ENCODE assay signal across 12 mouse cellular contexts in genomic region chr1:87142456-87142855, GRCm38 (mm10). TPM values are rescaled to one million over a fixed set of nuclear protein-coding genes. Genes with fewer than 3 reads are reported as not detected.
DNase-seq lines count a peak whose midpoint lies in the region; ATAC-seq and TF ChIP-seq lines count a peak whose summit lies in the region.
"Had no signal": no experiment of that assay in that cellular context is flagged by ENCODE, and none has a peak within 500 bp of the region (broad histone marks: within the 10 kb centered on the region; RNA-seq: fewer than 3 reads in every experiment).

No protein-coding gene starts in this region.

- 0 out of 2 replicates have a peak overlapping the region, but pooled peaks have one; percentile 14 for H3K27ac ChIP-seq in forebrain, embryonic 13.5 days
- no peak overlapping the region for H3K27ac ChIP-seq in forebrain, embryonic 11.5 days (ENCODE audit: low read depth, low read length)

- no peak overlapping the region for H3K4me2 ChIP-seq in forebrain, embryonic 13.5 days
- no peak overlapping the region for H3K4me2 ChIP-seq in forebrain, embryonic 11.5 days (ENCODE audit: low read depth, low read length, severe bottlenecking)
- H3K4me2 ChIP-seq in myocyte (ENCODE audit: low read depth): peak overlapping the region; percentile 12
- H3K4me2 ChIP-seq: liver, embryonic 11.5 days had no signal

- H3K4me1 ChIP-seq in forebrain, embryonic 13.5 days: peaks cover 16% of the 10 kb centered on the region; the same call in 1 of the 2 replicates
- H3K4me1 ChIP-seq in forebrain, embryonic 11.5 days (replicated peaks; ENCODE audit: control insufficient read depth, insufficient read depth, low read length): no peaks in the 10 kb centered on the region

- H3K27me3 ChIP-seq in forebrain, embryonic 13.5 days: no peaks in the 10 kb centered on the region
- no peaks in the 10 kb centered on the region for H3K27me3 ChIP-seq in forebrain, embryonic 11.5 days (ENCODE audit: control insufficient read depth, insufficient read depth, low read length)
- H3K27me3 ChIP-seq in myocyte (ENCODE audit: control insufficient read depth, insufficient read depth, insufficient read length): peaks cover 8% of the 10 kb centered on the region

- no peak overlapping the region for H3ac ChIP-seq in myocyte (ENCODE audit: control insufficient read depth, insufficient read length)

- H3K9me3 ChIP-seq in forebrain, embryonic 13.5 days (replicated peaks): no peaks in the 10 kb centered on the region
- H3K9me3 ChIP-seq in forebrain, embryonic 11.5 days (ENCODE audit: control insufficient read depth, low read length): no peaks in the 10 kb centered on the region

- DNase-seq in forebrain, embryonic 11.5 days (ENCODE audit: low spot score): no peak
- DNase-seq in NIH3T3 (ENCODE audit: low read depth): peak; percentile 79
- DNase-seq in gastrocnemius, postnatal 14 days: peak; percentile 61
- DNase-seq in right cerebral cortex, postnatal 14 days: no peak
- DNase-seq: thymus, adult 18-20 months had no signal

- no peak for ATAC-seq in forebrain, embryonic 13.5 days
- ATAC-seq in forebrain, embryonic 11.5 days (replicated peaks; ENCODE audit: low FRiP score): no peak
- ATAC-seq in megakaryocyte progenitor cell, adult 5-6 weeks (replicated peaks; ENCODE audit: poor library complexity): no peak
- no peak for ATAC-seq in CD4-positive, CD25-positive, alpha-beta regulatory T cell, adult 4 months

- no peak for TF ChIP-seq POLR2A in myocyte (IDR thresholded peaks at IDR 0.05; ENCODE audit: insufficient read length, low read depth)

- H3K4me3 ChIP-seq in forebrain, embryonic 13.5 days: no peak overlapping the region
- H3K4me3 ChIP-seq in forebrain, embryonic 11.5 days (ENCODE audit: low read depth, low read length): no peak overlapping the region
- H3K4me3 ChIP-seq in myocyte: no peak overlapping the region

- H3K9ac ChIP-seq in forebrain, embryonic 13.5 days: no peak overlapping the region
- H3K9ac ChIP-seq in forebrain, embryonic 11.5 days (ENCODE audit: low read length): no peak overlapping the region

- WGBS in forebrain, embryonic 13.5 days: 71% methylated on average over 9 of the region's 9 CpGs
- 76% methylated on average over 9 of the region's 9 CpGs for WGBS in forebrain, embryonic 11.5 days

- H3K36me3 ChIP-seq in forebrain, embryonic 13.5 days (ENCODE audit: poor library complexity, severe bottlenecking): no peaks in the 10 kb centered on the region
- H3K36me3 ChIP-seq in forebrain, embryonic 11.5 days (ENCODE audit: control insufficient read depth, insufficient read depth, low read length): no peaks in the 10 kb centered on the region
- no peaks in the 10 kb centered on the region for H3K36me3 ChIP-seq in myocyte (ENCODE audit: control insufficient read depth, insufficient read depth)

- intact Hi-C loops in gastrocnemius, postnatal 14 days (cut with DNase I; ENCODE audit: low total_unique reads): no loop called here

- no peaks in the 10 kb centered on the region for H3K79me2 ChIP-seq in myocyte (ENCODE audit: control insufficient read depth, insufficient read depth)

TF ChIP-seq in myocyte, 11 proteins besides CTCF, POLR2A, EP300 and RAD21:
- TF ChIP-seq MAX (IDR thresholded peaks at IDR 0.05; ENCODE audit: low read depth) (no peak), MYOD1 (IDR thresholded peaks at IDR 0.05; ENCODE audit: control insufficient read depth in 1 of 3, insufficient read length in 2 of 3, low read depth in 2 of 3) (peak in 2 of 3 experiments; percentile 68 to 71), MYOG (IDR thresholded peaks at IDR 0.05; ENCODE audit: control insufficient read depth in 1 of 3, insufficient read depth in 1 of 3, insufficient read length in 2 of 3, low read depth in 2 of 3) (peak; percentile 58 to 76 (median 64)), SRF (IDR thresholded peaks at IDR 0.05; ENCODE audit: control insufficient read depth, insufficient read length, low read depth) (no peak), CEBPB (IDR thresholded peaks at IDR 0.05; ENCODE audit: insufficient read depth, poor library complexity, severe bottlenecking) (no peak), REST (IDR thresholded peaks at IDR 0.05; ENCODE audit: insufficient read depth, insufficient read length) (no peak), POLR2AphosphoS2 (IDR thresholded peaks at IDR 0.05; ENCODE audit: insufficient read length, low read depth) (no peak), TCF12 (IDR thresholded peaks at IDR 0.05; ENCODE audit: insufficient read depth, poor library complexity, severe bottlenecking) (no peak), E2F4 (IDR thresholded peaks at IDR 0.05; ENCODE audit: insufficient read depth) (no peak), USF1 (IDR thresholded peaks at IDR 0.05; ENCODE audit: low read depth) (peak; percentile 37), TCF3 (IDR thresholded peaks at IDR 0.05; ENCODE audit: insufficient read length, low read depth) (no peak)

RNA-seq across cellular contexts. Expression of gene Ecel1, which starts 13.9 kb away (rescaled TPM):
- 20.0 and 20.2 TPM in 2 replicates for polyA plus RNA-seq in forebrain, embryonic 13.5 days (2015; fragmentation: Nextera tagmentation; extraction: Ambion mirVana)
- polyA plus RNA-seq in forebrain, embryonic 11.5 days (2014; fragmentation: Nextera tagmentation; extraction: Ambion mirVana): 5.4 and 6.2 TPM in 2 replicates
- not detected for total RNA-seq in gastrocnemius, postnatal 14 days (2021)
- polyA plus RNA-seq in myocyte (2012; fragmentation: generic; extraction: Trizol): 0.06 TPM
- not detected in 2 replicates for total RNA-seq in megakaryocyte progenitor cell, adult 5-6 weeks (2015)
- not detected in 2 replicates for total RNA-seq in megakaryocyte progenitor cell, adult 5-6 weeks (2017)
- polyA plus RNA-seq in CD4-positive, CD25-positive, alpha-beta regulatory T cell, adult 4 months (2017; shearing (Covaris generic)): under 1 TPM; 0.51 to 0.54 TPM

RNA-seq across cellular contexts. Expression of gene Akp3, which starts 17.7 kb away (rescaled TPM):
- polyA plus RNA-seq in forebrain, embryonic 13.5 days (2015; fragmentation: Nextera tagmentation; extraction: Ambion mirVana): not detected in 2 replicates
- not detected in 2 replicates for polyA plus RNA-seq in forebrain, embryonic 11.5 days (2014; fragmentation: Nextera tagmentation; extraction: Ambion mirVana)
- not detected for total RNA-seq in gastrocnemius, postnatal 14 days (2021)
- 0.08 TPM for polyA plus RNA-seq in myocyte (2012; fragmentation: generic; extraction: Trizol)
- total RNA-seq in megakaryocyte progenitor cell, adult 5-6 weeks (2015): not detected in 2 replicates
- total RNA-seq in megakaryocyte progenitor cell, adult 5-6 weeks (2017): not detected in 2 replicates
- not detected for polyA plus RNA-seq in CD4-positive, CD25-positive, alpha-beta regulatory T cell, adult 4 months (2017; shearing (Covaris generic))
- polyA plus RNA-seq: frontal cortex, adult 2 months; kidney, embryonic 16.5 days; liver, embryonic 11.5 days had no signal

RNA-seq across cellular contexts. Expression of gene Prss56, which starts 40.7 kb away (rescaled TPM):
- 0.17 TPM in 1 of 2 replicates, not detected in the other for polyA plus RNA-seq in forebrain, embryonic 13.5 days (2015; fragmentation: Nextera tagmentation; extraction: Ambion mirVana)
- not detected in 2 replicates for polyA plus RNA-seq in forebrain, embryonic 11.5 days (2014; fragmentation: Nextera tagmentation; extraction: Ambion mirVana)
- not detected for total RNA-seq in gastrocnemius, postnatal 14 days (2021)
- polyA plus RNA-seq in myocyte (2012; fragmentation: generic; extraction: Trizol): 0.16 TPM
- total RNA-seq in megakaryocyte progenitor cell, adult 5-6 weeks (2015): not detected in 2 replicates
- total RNA-seq in megakaryocyte progenitor cell, adult 5-6 weeks (2017): not detected in 2 replicates
- polyA plus RNA-seq in CD4-positive, CD25-positive, alpha-beta regulatory T cell, adult 4 months (2017; shearing (Covaris generic)): not detected
- polyA plus RNA-seq: kidney, embryonic 16.5 days; liver, embryonic 11.5 days had no signal

RNA-seq across cellular contexts. Expression of gene Alpi, which starts 41.0 kb away (rescaled TPM):
- polyA plus RNA-seq in forebrain, embryonic 13.5 days (2015; fragmentation: Nextera tagmentation; extraction: Ambion mirVana): not detected in 2 replicates
- not detected in 2 replicates for polyA plus RNA-seq in forebrain, embryonic 11.5 days (2014; fragmentation: Nextera tagmentation; extraction: Ambion mirVana)
- total RNA-seq in gastrocnemius, postnatal 14 days (2021): not detected
- 0.32 TPM for polyA plus RNA-seq in myocyte (2012; fragmentation: generic; extraction: Trizol)
- total RNA-seq in megakaryocyte progenitor cell, adult 5-6 weeks (2015): not detected in 2 replicates
- not detected in 2 replicates for total RNA-seq in megakaryocyte progenitor cell, adult 5-6 weeks (2017)
- polyA plus RNA-seq in CD4-positive, CD25-positive, alpha-beta regulatory T cell, adult 4 months (2017; shearing (Covaris generic)): not detected
- polyA plus RNA-seq: frontal cortex, adult 2 months; liver, embryonic 11.5 days had no signal

RNA-seq across cellular contexts. Expression of gene Chrnd, which starts 48.0 kb away (rescaled TPM):
- not detected in 2 replicates for polyA plus RNA-seq in forebrain, embryonic 13.5 days (2015; fragmentation: Nextera tagmentation; extraction: Ambion mirVana)
- 0.07 TPM in 1 of 2 replicates, not detected in the other for polyA plus RNA-seq in forebrain, embryonic 11.5 days (2014; fragmentation: Nextera tagmentation; extraction: Ambion mirVana)
- total RNA-seq in gastrocnemius, postnatal 14 days (2021): 1 to 10 TPM; 4.4 to 5.2 TPM
- polyA plus RNA-seq in myocyte (2012; fragmentation: generic; extraction: Trizol): 208 TPM
- not detected in 2 replicates for total RNA-seq in megakaryocyte progenitor cell, adult 5-6 weeks (2015)
- total RNA-seq in megakaryocyte progenitor cell, adult 5-6 weeks (2017): not detected in 2 replicates
- not detected for polyA plus RNA-seq in CD4-positive, CD25-positive, alpha-beta regulatory T cell, adult 4 months (2017; shearing (Covaris generic))
- polyA plus RNA-seq: frontal cortex, adult 2 months; liver, embryonic 11.5 days had no signal

Comparison
In these comparisons a context has a peak if more than half of its experiments do, and no peak if none do; other contexts are left out.
1. DNase-seq: peak in NIH3T3 (single experiment) and gastrocnemius, postnatal 14 days (single experiment); none in forebrain, embryonic 11.5 days (single experiment) and right cerebral cortex, postnatal 14 days (single experiment).